Mouse (Mus musculus): ENCODE measurements at regions not wholly inside any gene's neighbourhood (a gene's known extent, or its start where the extent isn't known, plus 50 kb on each side); places are given as distances from the start of the nearest gene placed in this dataset.
A peak's percentile ranks its signal among the peaks of the same experiment; 100 is the strongest.

- no peak for DNase-seq (ENCODE audit: low spot score in 2 of 2)
Measured at GRCm38 (mm10) chr3:120761681-120762080, 409.8 kb downstream of the Rwdd3 start.

GRCm38 (mm10) chr3:120761223-120761622 is 410.3 kb downstream of the Rwdd3 start:
- DNase-seq (ENCODE audit: low spot score in 2 of 2): no peak

- no peak for DNase-seq (ENCODE audit: low spot score in 2 of 2)
Measured at GRCm38 (mm10) chr3:120748513-120748912, 423.0 kb downstream of the Rwdd3 start.

- peak; percentile 10 to 35 for DNase-seq (ENCODE audit: low spot score in 2 of 2)
Measured at GRCm38 (mm10) chr3:120747678-120748077, 423.8 kb downstream of the Rwdd3 start.

GRCm38 (mm10) chr3:120733332-120733731 is 438.2 kb downstream of the Rwdd3 start:
- DNase-seq (ENCODE audit: low spot score in 2 of 2): no peak

- DNase-seq (ENCODE audit: low spot score in 2 of 2): no peak
Measured at GRCm38 (mm10) chr3:120732391-120732790, 439.1 kb downstream of the Rwdd3 start.

- no peak for DNase-seq (ENCODE audit: low spot score in 2 of 2)
Measured at GRCm38 (mm10) chr3:120731287-120731686, 440.2 kb downstream of the Rwdd3 start.

- no peak for DNase-seq (ENCODE audit: low spot score in 2 of 2)
Measured at GRCm38 (mm10) chr3:120730225-120730624, 441.3 kb downstream of the Rwdd3 start.

- DNase-seq (ENCODE audit: low spot score in 2 of 2): no peak
Measured at GRCm38 (mm10) chr3:120729671-120730070, 441.8 kb downstream of the Rwdd3 start.

- no peak for DNase-seq (ENCODE audit: low spot score in 2 of 2)
Measured at GRCm38 (mm10) chr3:120685227-120685626, 486.3 kb downstream of the Rwdd3 start.

GRCm38 (mm10) chr3:120675906-120676305 is 495.6 kb downstream of the Rwdd3 start:
- no peak for DNase-seq (ENCODE audit: low spot score in 2 of 2)

- DNase-seq (ENCODE audit: low spot score in 2 of 2): no peak
Measured at GRCm38 (mm10) chr3:120668654-120669053, 502.8 kb downstream of the Rwdd3 start.

- DNase-seq (ENCODE audit: low spot score in 2 of 2): no peak
Measured at GRCm38 (mm10) chr3:120662521-120662920, 509.0 kb downstream of the Rwdd3 start.

- no peak for DNase-seq (ENCODE audit: low spot score in 2 of 2)
Measured at GRCm38 (mm10) chr3:120660776-120661175, 510.7 kb downstream of the Rwdd3 start.

- DNase-seq (ENCODE audit: low spot score in 2 of 2): no peak
Measured at GRCm38 (mm10) chr3:120649047-120649868, 522.2 kb downstream of the Rwdd3 start.

- no peak for DNase-seq (ENCODE audit: low spot score in 2 of 2)
Measured at GRCm38 (mm10) chr3:120648391-120648790, 523.1 kb downstream of the Rwdd3 start.

- no peak for DNase-seq (ENCODE audit: low spot score in 2 of 2)
Measured at GRCm38 (mm10) chr3:120636669-120637305, 534.7 kb downstream of the Rwdd3 start.

- DNase-seq (ENCODE audit: low spot score in 2 of 2): no peak
Measured at GRCm38 (mm10) chr3:120618358-120618757, 553.1 kb downstream of the Rwdd3 start.

- DNase-seq (ENCODE audit: low spot score in 2 of 2): no peak
Measured at GRCm38 (mm10) chr3:120594226-120594625, 577.3 kb downstream of the Rwdd3 start.

- DNase-seq (ENCODE audit: low spot score in 2 of 2): no peak
Measured at GRCm38 (mm10) chr3:120591183-120591582, 580.3 kb downstream of the Rwdd3 start.

- no peak for DNase-seq (ENCODE audit: low spot score in 2 of 2)
Measured at GRCm38 (mm10) chr3:120570806-120571425, 600.6 kb downstream of the Rwdd3 start.

All from adrenal gland, adult 18-20 months (tissue).